In genomic region chr14:122875056-122875455, GRCm38 (mm10) we compare ENCODE assay signal across 15 mouse cellular contexts. TPM values are rescaled to one million over a fixed set of nuclear protein-coding genes. Genes with fewer than 3 reads are reported as not detected.
A peak's percentile ranks its signal among the peaks of the same experiment; 100 is the strongest.
DNase-seq lines count a peak whose midpoint lies in the region; ATAC-seq and TF ChIP-seq lines count a peak whose summit lies in the region.
"Had no signal": no experiment of that assay in that cellular context is flagged by ENCODE, and none has a peak within 500 bp of the region (broad histone marks: within the 10 kb centered on the region; RNA-seq: fewer than 3 reads in every experiment).

No protein-coding gene starts in this region.

- DNase-seq in layer of hippocampus, adult 2 months (ENCODE audit: low spot score in 2 of 2): no peak
- DNase-seq in layer of hippocampus, postnatal 14 days (ENCODE audit: low spot score in 2 of 2): no peak
- peak; percentile 67 for DNase-seq in cerebellum, adult 9-11 months
- DNase-seq in forebrain, embryonic 14.5 days (ENCODE audit: low spot score): peak; percentile 41
- DNase-seq in thymus, postnatal 4 days: no peak
- DNase-seq in right cerebral cortex, postnatal 25 days: no peak
- DNase-seq: adrenal gland, postnatal 25 days; heart, adult 2 months; heart, postnatal 14 days; lung, adult 2 months had no signal

- no peaks in the 10 kb centered on the region for H3K9me3 ChIP-seq in forebrain, embryonic 14.5 days (replicated peaks; ENCODE audit: control insufficient read depth, low read length)
- no peaks in the 10 kb centered on the region for H3K9me3 ChIP-seq in neural tube, embryonic 14.5 days (ENCODE audit: control insufficient read depth, low read length)
- H3K9me3 ChIP-seq: megakaryocyte, embryonic 14.5 days; stomach, embryonic 15.5 days had no signal

- no peaks in the 10 kb centered on the region for H3K36me3 ChIP-seq in forebrain, embryonic 14.5 days (ENCODE audit: control insufficient read depth, insufficient read depth, low read length)
- no peaks in the 10 kb centered on the region for H3K36me3 ChIP-seq in neural tube, embryonic 14.5 days (ENCODE audit: control insufficient read depth, insufficient read depth, low read length)
- H3K36me3 ChIP-seq: stomach, embryonic 15.5 days had no signal

- peaks cover 19% of the 10 kb centered on the region; the same call in 1 of the 2 replicates for H3K4me1 ChIP-seq in forebrain, embryonic 14.5 days (ENCODE audit: control insufficient read depth, insufficient read depth, low read length)
- H3K4me1 ChIP-seq in neural tube, embryonic 14.5 days (ENCODE audit: control insufficient read depth, insufficient read depth, low read length): peaks cover 11% of the 10 kb centered on the region; the same call in 1 of the 2 replicates
- H3K4me1 ChIP-seq: megakaryocyte, embryonic 14.5 days; stomach, embryonic 15.5 days had no signal

- ATAC-seq in forebrain, embryonic 14.5 days: no peak
- no peak for ATAC-seq in neural tube, embryonic 14.5 days (ENCODE audit: low read depth)

- 43% methylated on average over 8 of the region's 8 CpGs for WGBS in forebrain, embryonic 14.5 days
- 50% methylated on average over 8 of the region's 8 CpGs for WGBS in neural tube, embryonic 14.5 days

- TF ChIP-seq CTCF in layer of hippocampus, adult 2 months (conservative IDR thresholded peaks at IDR 0.05): no peak

- H3K9ac ChIP-seq in forebrain, embryonic 14.5 days (ENCODE audit: low read length): peak overlapping the region; percentile 45; the same call in 1 of the 2 replicates
- no peak overlapping the region for H3K9ac ChIP-seq in neural tube, embryonic 14.5 days (replicated peaks; ENCODE audit: low read depth, low read length)
- H3K9ac ChIP-seq: stomach, embryonic 15.5 days had no signal

- no peak overlapping the region for H3K4me2 ChIP-seq in forebrain, embryonic 14.5 days (ENCODE audit: low read length)
- no peak overlapping the region for H3K4me2 ChIP-seq in neural tube, embryonic 14.5 days (ENCODE audit: low read depth, low read length)
- H3K4me2 ChIP-seq: stomach, embryonic 15.5 days had no signal

- H3K27me3 ChIP-seq in forebrain, embryonic 14.5 days (replicated peaks; ENCODE audit: control insufficient read depth, insufficient read depth, low read length): 0 out of 2 replicates have a peak, but pooled peaks cover 5% of the 10 kb centered on the region
- no peaks in the 10 kb centered on the region; the same call in 1 of the 2 replicates for H3K27me3 ChIP-seq in neural tube, embryonic 14.5 days (ENCODE audit: control insufficient read depth, insufficient read depth, low read length)
- H3K27me3 ChIP-seq: CH12.LX; stomach, embryonic 15.5 days had no signal

- H3K27ac ChIP-seq in layer of hippocampus, adult 2 months: peak overlapping the region; percentile 78
- peak overlapping the region; percentile 62 for H3K27ac ChIP-seq in forebrain, embryonic 14.5 days (ENCODE audit: low read depth, low read length)
- peak overlapping the region; percentile 22 for H3K27ac ChIP-seq in neural tube, embryonic 14.5 days (ENCODE audit: low read depth, low read length)
- H3K27ac ChIP-seq: heart, adult 2 months; stomach, embryonic 15.5 days had no signal

- H3K4me3 ChIP-seq in layer of hippocampus, adult 2 months: no peak overlapping the region
- H3K4me3 ChIP-seq in forebrain, embryonic 14.5 days (ENCODE audit: low read depth, low read length): no peak overlapping the region
- no peak overlapping the region for H3K4me3 ChIP-seq in neural tube, embryonic 14.5 days (ENCODE audit: low read depth, low read length)
- H3K4me3 ChIP-seq: erythroblast, embryonic 14.5 days; heart, adult 2 months; megakaryocyte, embryonic 14.5 days; stomach, embryonic 15.5 days had no signal

RNA-seq across cellular contexts. Expression of gene Ggact, which starts 38.5 kb away (rescaled TPM):
- total RNA-seq in layer of hippocampus, adult 2 months (2021): 10 to 100 TPM; 32.1 to 34.3 TPM
- 10 to 100 TPM; 22.2 to 23.3 TPM for total RNA-seq in layer of hippocampus, postnatal 14 days (2021)
- 6.9 and 7.7 TPM in 2 replicates for polyA plus RNA-seq in forebrain, embryonic 14.5 days (2014; fragmentation: Nextera tagmentation; extraction: Ambion mirVana)
- polyA plus RNA-seq in neural tube, embryonic 14.5 days (2014; fragmentation: Nextera tagmentation; extraction: Ambion mirVana): 8.2 and 10.4 TPM in 2 replicates

Comparison
In these comparisons a context has a peak if more than half of its experiments do, and no peak if none do; other contexts are left out.
1. DNase-seq: peak in cerebellum, adult 9-11 months (single experiment) and forebrain, embryonic 14.5 days (single experiment); none in layer of hippocampus, adult 2 months (0 of 2), layer of hippocampus, postnatal 14 days (0 of 2), thymus, postnatal 4 days (single experiment) and right cerebral cortex, postnatal 25 days (single experiment).
2. H3K27ac ChIP-seq: peak in every context shown above with its lines; median percentile 78 in layer of hippocampus, adult 2 months; 62 in forebrain, embryonic 14.5 days; 22 in neural tube, embryonic 14.5 days.